Mouse (Mus musculus) C2C12 (cell line): ENCODE data around the gene Sec31a. TPM values are rescaled to one million over a fixed set of nuclear protein-coding genes. Genes with fewer than 3 reads are reported as not detected.
"Not testable (repeated sequence)": the region's sequence is repeated elsewhere in the genome, so short reads cannot be mapped to it uniquely, and the experiment has no call there.

Experiments used
- H3K27me3 ChIP-seq: one replicate; pipeline ENCODE4 v1.6.1; 2011; ENCODE audit not compliant: control insufficient read depth, insufficient read depth, insufficient read length
- H3K36me3 ChIP-seq: one replicate; pipeline ENCODE4 v1.6.1; 2011; ENCODE audit not compliant: control insufficient read depth, insufficient read depth
- H3K4me3 ChIP-seq: one replicate; pipeline ENCODE4 v1.5.1; 2011; ENCODE audit warnings: mild to moderate bottlenecking, control low read depth; ENCODE audit not compliant: poor library complexity, insufficient read depth, severe bottlenecking
- H3K79me2 ChIP-seq: one replicate; pipeline ENCODE4 v1.6.1; 2011; ENCODE audit not compliant: control insufficient read depth, insufficient read depth
- H3K79me3 ChIP-seq: one replicate; pipeline ENCODE4 v1.6.1; 2011; ENCODE audit warnings: low read depth, control low read depth
- H3ac ChIP-seq: one replicate; pipeline ENCODE3; 2011; ENCODE audit warnings: low read depth; ENCODE audit not compliant: control insufficient read depth, insufficient read length
- CEBPB ChIP-seq: IDR thresholded peaks from one replicate; pipeline ENCODE4 v1.6.1; 2011; ENCODE audit warnings: low read depth, mild to moderate bottlenecking, control low read depth, moderate library complexity
- CTCF ChIP-seq: IDR thresholded peaks from one replicate; pipeline ENCODE4 v1.5.1; 2011; ENCODE audit not compliant: control insufficient read depth, insufficient read depth, insufficient read length
- FOSL1 ChIP-seq: IDR thresholded peaks from one replicate; pipeline ENCODE4 v1.8.0; 2011; ENCODE audit warnings: mild to moderate bottlenecking, low read length; ENCODE audit not compliant: poor library complexity, insufficient read depth, severe bottlenecking
- MAX ChIP-seq: IDR thresholded peaks from one replicate; pipeline ENCODE4 v1.6.1; 2011; ENCODE audit warnings: mild to moderate bottlenecking, control low read depth
- MYOD1 ChIP-seq: IDR thresholded peaks from one replicate; pipeline ENCODE4 v1.6.1; 2011; ENCODE audit warnings: low read depth; ENCODE audit not compliant: control insufficient read depth, insufficient read length
- MYOG ChIP-seq: IDR thresholded peaks from one replicate; pipeline ENCODE4 v1.6.1; 2011; ENCODE audit not compliant: control insufficient read depth, insufficient read length; ENCODE audit errors: extremely low read depth
- USF1 ChIP-seq: IDR thresholded peaks from one replicate; pipeline ENCODE4 v1.6.1; 2011; ENCODE audit warnings: low read depth, mild to moderate bottlenecking, control low read depth, moderate library complexity
- polyA plus RNA-seq: library from polyadenylated mRNA; unstranded; fragments of >200 nt; fragmentation: generic; extraction: Trizol; gene quantifications from one replicate; pipeline ENCODE4 v1.2.1, GENCODE M21; 2012; ENCODE audit warnings: missing spikeins

The Sec31a gene
- polyA plus RNA-seq, 1 experiment, result 183 TPM

- Histone ChIP-seq H3K79me2 (peaks cover 77% of the 10 kb centered on the region), H3K36me3 (peaks cover 52% of the 10 kb centered on the region), H3ac (peak overlapping the region; percentile 99), H3K79me3 (peaks cover 60% of the 10 kb centered on the region), H3K27me3 (no peaks in the 10 kb centered on the region), H3K4me3 (peak overlapping the region; percentile 46)
- TF ChIP-seq MAX, result no peak
- no peak for TF ChIP-seq CTCF
- TF ChIP-seq FOSL1, result no peak
- no peak for TF ChIP-seq USF1
- TF ChIP-seq CEBPB, result no peak
- TF ChIP-seq MYOD1, result no peak
- no peak for TF ChIP-seq MYOG
These were observed 12.8 kb upstream of the Sec31a start for GRCm38 (mm10) chr5:100428734-100429343.

- Histone ChIP-seq H3K36me3 (peaks cover 59% of the 10 kb centered on the region), H3K79me3 (peaks cover 67% of the 10 kb centered on the region), H3K27me3 (no peaks in the 10 kb centered on the region), H3ac (peak overlapping the region; percentile 79), H3K4me3 (peak overlapping the region; percentile 46), H3K79me2 (peaks cover 84% of the 10 kb centered on the region)
- TF ChIP-seq USF1, result no peak
- TF ChIP-seq CTCF, result no peak
- no peak for TF ChIP-seq MYOD1
- TF ChIP-seq MAX, result no peak
- TF ChIP-seq CEBPB, result no peak
- TF ChIP-seq MYOG, result no peak
- TF ChIP-seq FOSL1, result no peak
These were observed 12.1 kb upstream of the Sec31a start for GRCm38 (mm10) chr5:100428031-100428733.

- TF ChIP-seq FOSL1 (no peak), MAX (no peak), USF1 (no peak), CTCF (no peak), MYOD1 (no peak), CEBPB (no peak), MYOG (no peak)
These were observed 11.2 kb upstream of the Sec31a start for GRCm38 (mm10) chr5:100427276-100427675.

GRCm38 (mm10) chr5:100425823-100426222 is 9.8 kb upstream of the Sec31a start:
- not testable (repeated sequence) for H3ac ChIP-seq, H3K27me3 ChIP-seq, H3K4me3 ChIP-seq
- Histone ChIP-seq H3K79me2 (peaks cover 99% of the 10 kb centered on the region), H3K36me3 (peaks cover 76% of the 10 kb centered on the region), H3K79me3 (peaks cover 85% of the 10 kb centered on the region)

More at GRCm38 (mm10) chr5:100427276-100427675, 11.2 kb upstream of the Sec31a start:
- Histone ChIP-seq H3K4me3 (peak overlapping the region; percentile 46), H3K27me3 (no peaks in the 10 kb centered on the region), H3K36me3 (peaks cover 66% of the 10 kb centered on the region), H3K79me2 (peaks cover 93% of the 10 kb centered on the region), H3ac (peak overlapping the region; percentile 54), H3K79me3 (peaks cover 76% of the 10 kb centered on the region)

GRCm38 (mm10) chr5:100424252-100424651 is 8.2 kb upstream of the Sec31a start:
- peak overlapping the region; percentile 45 for H3ac ChIP-seq

More at GRCm38 (mm10) chr5:100424252-100424651, 8.2 kb upstream of the Sec31a start:
- Histone ChIP-seq H3K79me3 (peaks cover 80% of the 10 kb centered on the region), H3K27me3 (no peaks in the 10 kb centered on the region), H3K79me2 (peaks cover 90% of the 10 kb centered on the region), H3K36me3 (peaks cover 92% of the 10 kb centered on the region), H3K4me3 (no peak overlapping the region)
- TF ChIP-seq USF1 (no peak), CTCF (no peak), CEBPB (no peak), MAX (no peak), MYOG (no peak), FOSL1 (no peak), MYOD1 (no peak)
